Mouse (Mus musculus) 3T3-L1 (cell line): Measurements from ENCODE around the gene Alpi.

Experiments used
- DNase-seq: peaks from one replicate; pipeline ENCODE4 v3.0.0-alpha.2; 2015; ENCODE audit warnings: low read depth, low spot score

Alpi gene

GRCm38 (mm10) chr1:87060913-87061312 is 40.5 kb downstream of the Alpi start:
- no peak for DNase-seq

- DNase-seq, result no peak
Observed at GRCm38 (mm10) chr1:87059042-87059665, 42.3 kb downstream of the Alpi start.

- DNase-seq, result no peak
Observed at GRCm38 (mm10) chr1:87057075-87057474, 44.3 kb downstream of the Alpi start.

GRCm38 (mm10) chr1:87051369-87051768 is 50.0 kb downstream of the Alpi start:
- DNase-seq, result peak; percentile 60

GRCm38 (mm10) chr1:87050700-87051099 is 50.7 kb downstream of the Alpi start:
- no peak for DNase-seq

GRCm38 (mm10) chr1:87050072-87050471 is 51.3 kb downstream of the Alpi start:
- no peak for DNase-seq
